Mouse (Mus musculus) limb, embryonic 10.5 days (tissue): ENCODE measurements around the gene Nmnat3. TPM values are rescaled to one million over a fixed set of nuclear protein-coding genes. Genes with fewer than 3 reads are reported as not detected.

Experiments used
- DNase-seq: peaks from one replicate; pipeline ENCODE4 v3.0.0-alpha.2; 2017; ENCODE audit warnings: low spot score
- H3K27ac ChIP-seq: fragments of 300-500 bp; sonication (generic); 2 replicates; pipeline ENCODE4 v1.5.1; 2016; ENCODE audit warnings: mild to moderate bottlenecking
- H3K27me3 ChIP-seq: fragments of 300-500 bp; sonication (generic); 2 replicates; pipeline ENCODE4 v1.6.1; 2016; ENCODE audit warnings: low read depth, mild to moderate bottlenecking; ENCODE audit not compliant: poor library complexity, severe bottlenecking
- H3K36me3 ChIP-seq: fragments of 300-500 bp; sonication (generic); 2 replicates; pipeline ENCODE4 v1.6.1; 2016; ENCODE audit warnings: mild to moderate bottlenecking, moderate library complexity
- H3K4me1 ChIP-seq: fragments of 300-500 bp; sonication (generic); 2 replicates; pipeline ENCODE4 v1.6.1; 2016
- H3K4me3 ChIP-seq: fragments of 300-500 bp; sonication (generic); 2 replicates; pipeline ENCODE4 v1.5.1; 2016; ENCODE audit warnings: mild to moderate bottlenecking, moderate library complexity
- H3K9me3 ChIP-seq: fragments of 300-500 bp; sonication (generic); replicated peaks from 2 replicates; pipeline ENCODE4 v1.6.1; 2016; ENCODE audit warnings: mild to moderate bottlenecking
- WGBS: fragments of 180-500 bp; shearing (Covaris S2); methylation state at CpG from one replicate; pipeline ENCODE4 v1.1.7; 2016; 5-methylcytosine and 5-hydroxymethylcytosine counted together
- polyA plus RNA-seq: library from polyadenylated mRNA; unstranded; fragments of >200 nt; fragmentation: Nextera tagmentation; extraction: Ambion mirVana; gene quantifications from 2 replicates; pipeline ENCODE4 v1.2.1, GENCODE M21; 2016

Nmnat3 gene
- polyA plus RNA-seq, 1 experiment from 2014 or later, result 3.6 TPM

- Histone ChIP-seq H3K4me3 (no peak overlapping the region), H3K27ac (no peak overlapping the region), H3K36me3 (peaks cover 5% of the 10 kb centered on the region; the same call in 1 of the 2 replicates), H3K9me3 (no peaks in the 10 kb centered on the region), H3K4me1 (no peaks in the 10 kb centered on the region), H3K27me3 (no peaks in the 10 kb centered on the region)
- WGBS, result 71% methylated on average over 3 of the region's 3 CpGs
- no peak for DNase-seq
Measured at GRCm38 (mm10) chr9:98439091-98439490, 151.9 kb downstream of the Nmnat3 start.

GRCm38 (mm10) chr9:98442638-98443037 is 155.4 kb downstream of the Nmnat3 start:
- no peak overlapping the region for H3K4me3 ChIP-seq
- peaks cover 21% of the 10 kb centered on the region; the same call in 1 of the 2 replicates for H3K36me3 ChIP-seq
- no peak for DNase-seq
- H3K27me3 ChIP-seq, result no peaks in the 10 kb centered on the region
- no peaks in the 10 kb centered on the region for H3K4me1 ChIP-seq
- WGBS, result 59% methylated on average over 5 of the region's 5 CpGs
- no peaks in the 10 kb centered on the region for H3K9me3 ChIP-seq
- H3K27ac ChIP-seq, result no peak overlapping the region

- Histone ChIP-seq H3K27me3 (no peaks in the 10 kb centered on the region), H3K36me3 (peaks cover 19% of the 10 kb centered on the region; the same call in 1 of the 2 replicates), H3K4me1 (no peaks in the 10 kb centered on the region), H3K4me3 (no peak overlapping the region), H3K9me3 (no peaks in the 10 kb centered on the region), H3K27ac (no peak overlapping the region)
- DNase-seq, result no peak
- 85% methylated on average over 9 of the region's 9 CpGs for WGBS
Measured at GRCm38 (mm10) chr9:98445359-98446149, 158.3 kb downstream of the Nmnat3 start.

GRCm38 (mm10) chr9:98450976-98451375 is 163.7 kb downstream of the Nmnat3 start:
- DNase-seq, result no peak
- no peak overlapping the region for H3K4me3 ChIP-seq
- H3K9me3 ChIP-seq, result no peaks in the 10 kb centered on the region
- peaks cover 3% of the 10 kb centered on the region; the same call in 1 of the 2 replicates for H3K36me3 ChIP-seq
- H3K4me1 ChIP-seq, result no peaks in the 10 kb centered on the region
- no peak overlapping the region for H3K27ac ChIP-seq
- WGBS, result 84% methylated on average over 1 of the region's 1 CpGs
- no peaks in the 10 kb centered on the region for H3K27me3 ChIP-seq

- Histone ChIP-seq H3K27ac (no peak overlapping the region), H3K9me3 (no peaks in the 10 kb centered on the region), H3K36me3 (no peaks in the 10 kb centered on the region), H3K27me3 (no peaks in the 10 kb centered on the region), H3K4me1 (no peaks in the 10 kb centered on the region), H3K4me3 (no peak overlapping the region)
- 81% methylated on average over 2 of the region's 2 CpGs for WGBS
- no peak for DNase-seq
Measured at GRCm38 (mm10) chr9:98466709-98467108, 179.5 kb downstream of the Nmnat3 start.

Other genes with a start within 250 kb of the Nmnat3 start
- gene Rbp1, start 135.5 kb downstream of the Nmnat3 start, polyA plus RNA-seq, result 28.6 and 29.7 TPM in 2 replicates
- 0.45 and 0.46 TPM in 2 replicates for gene Rbp2, start 198.7 kb downstream of the Nmnat3 start, polyA plus RNA-seq